In genomic region chr5:127918376-127918775, GRCm38 (mm10) we compare ENCODE assay signal across 11 mouse cellular contexts.
"Had no signal": no experiment of that assay in that cellular context is flagged by ENCODE, and none has a peak within 500 bp of the region (broad histone marks: within the 10 kb centered on the region; RNA-seq: fewer than 3 reads in every experiment).

No protein-coding gene starts in this region.

- DNase-seq: right cerebral cortex, adult 18-20 months; right cerebral cortex, postnatal 14 days; right cerebral cortex, postnatal 25 days; right cerebral cortex, postnatal 4 days; spleen, adult 18-20 months; thymus, adult 18-20 months; thymus, adult 2 months; thymus, postnatal 14 days; thymus, postnatal 25 days; thymus, postnatal 36 days; thymus, postnatal 4 days had no signal
